Comparison of ENCODE assay signal across 11 mouse cellular contexts in the genomic region with DNA sequence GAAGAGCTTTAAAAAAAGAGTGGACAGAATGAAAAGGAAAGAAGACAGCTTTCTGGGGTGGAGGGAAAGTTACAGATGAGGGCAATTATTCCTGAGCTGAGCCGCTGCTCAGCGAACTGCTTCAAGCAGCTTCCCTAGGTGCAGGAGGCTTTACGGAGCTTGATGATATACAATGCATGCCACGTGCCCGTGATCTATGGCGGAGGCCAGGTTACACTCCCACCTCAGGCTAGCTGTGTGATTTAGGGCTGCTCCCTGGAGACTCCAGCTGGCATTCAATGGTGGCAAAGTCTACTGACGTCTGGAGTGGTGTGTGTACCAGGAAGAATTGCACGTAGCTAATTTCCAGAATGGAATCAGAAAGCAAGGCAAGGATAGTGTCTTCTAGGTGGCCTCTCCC.
"Had no signal": no experiment of that assay in that cellular context is flagged by ENCODE, and none has a peak within 500 bp of the region (broad histone marks: within the 10 kb centered on the region; RNA-seq: fewer than 3 reads in every experiment).

No protein-coding gene starts in this region.

- H3K27ac ChIP-seq: limb, embryonic 13.5 days; liver, embryonic 14.5 days; midbrain, embryonic 13.5 days had no signal

- H3K36me3 ChIP-seq: limb, embryonic 13.5 days; midbrain, embryonic 13.5 days had no signal

- H3K4me3 ChIP-seq: limb, embryonic 13.5 days; midbrain, embryonic 13.5 days had no signal

- H3K9ac ChIP-seq: limb, embryonic 13.5 days; liver, embryonic 14.5 days; midbrain, embryonic 13.5 days had no signal

- DNase-seq: kidney, adult 2 months; left cerebral cortex, postnatal 4 days; lung, adult 18-20 months; right cerebral cortex, postnatal 4 days; spleen, adult 18-20 months; thymus, adult 18-20 months; thymus, postnatal 14 days had no signal

- ATAC-seq: inflammation-experienced regulatory T-cells, adult 6 months; midbrain, embryonic 13.5 days had no signal

- H3K9me3 ChIP-seq: limb, embryonic 13.5 days; midbrain, embryonic 13.5 days had no signal

- H3K4me2 ChIP-seq: limb, embryonic 13.5 days; midbrain, embryonic 13.5 days had no signal

- H3K4me1 ChIP-seq: limb, embryonic 13.5 days; midbrain, embryonic 13.5 days had no signal

- H3K27me3 ChIP-seq: limb, embryonic 13.5 days; midbrain, embryonic 13.5 days had no signal
